Mouse (Mus musculus) spleen, postnatal 10 days (tissue): Measurements from ENCODE around the gene Cep164.
A peak's percentile ranks its signal among the peaks of the same experiment; 100 is the strongest.

Experiments used
- DNase-seq, 2 experiments: peaks; one replicate each; pipeline ENCODE4 v3.0.0; 2021 to 2022; ENCODE audit warnings: low spot score in 2 of 2

The Cep164 gene

GRCm38 (mm10) chr9:45838434-45839138, 10.1 kb upstream of the Cep164 start, which contains the start of gene Bace1:
Gene Bace1, plus strand, starts transcription at chr9:45838580.
- peak in 1 of 2 experiments; percentile 35 for DNase-seq

- no peak for DNase-seq
Observed at GRCm38 (mm10) chr9:45838069-45838433, 9.6 kb upstream of the Cep164 start.

- DNase-seq, result no peak
Observed at GRCm38 (mm10) chr9:45833461-45833860, 5.0 kb upstream of the Cep164 start.

GRCm38 (mm10) chr9:45832898-45833297, 4.4 kb upstream of the Cep164 start:
- DNase-seq, result no peak

GRCm38 (mm10) chr9:45829107-45829506, 616 bp upstream of the Cep164 start:
- peak; percentile 67 to 88 for DNase-seq

- no peak for DNase-seq
Observed at GRCm38 (mm10) chr9:45827663-45828290, 714 bp downstream of the Cep164 start.

GRCm38 (mm10) chr9:45818406-45819011, 10.0 kb downstream of the Cep164 start:
- DNase-seq, result no peak

- DNase-seq, result no peak
Observed at GRCm38 (mm10) chr9:45815525-45815924, 13.0 kb downstream of the Cep164 start.

GRCm38 (mm10) chr9:45815113-45815512, 13.4 kb downstream of the Cep164 start:
- no peak for DNase-seq

GRCm38 (mm10) chr9:45811946-45812345, 16.5 kb downstream of the Cep164 start:
- DNase-seq, result no peak

GRCm38 (mm10) chr9:45807761-45808160, 20.7 kb downstream of the Cep164 start:
- no peak for DNase-seq

GRCm38 (mm10) chr9:45807337-45807736, 21.2 kb downstream of the Cep164 start:
- no peak for DNase-seq

GRCm38 (mm10) chr9:45806847-45807246, 21.6 kb downstream of the Cep164 start:
- no peak for DNase-seq

GRCm38 (mm10) chr9:45803070-45803774, 25.3 kb downstream of the Cep164 start:
- peak in 1 of 2 experiments; percentile 53 for DNase-seq

- DNase-seq, result no peak
Observed at GRCm38 (mm10) chr9:45799402-45799801, 29.1 kb downstream of the Cep164 start.

GRCm38 (mm10) chr9:45798467-45799164, 29.9 kb downstream of the Cep164 start:
- DNase-seq, result no peak

- no peak for DNase-seq
Observed at GRCm38 (mm10) chr9:45797271-45797670, 31.2 kb downstream of the Cep164 start.

- DNase-seq, result no peak
Observed at GRCm38 (mm10) chr9:45795722-45796121, 32.8 kb downstream of the Cep164 start.

- no peak for DNase-seq
Observed at GRCm38 (mm10) chr9:45793697-45794096, 34.8 kb downstream of the Cep164 start.

GRCm38 (mm10) chr9:45792235-45792634, 36.3 kb downstream of the Cep164 start:
- DNase-seq, result no peak

GRCm38 (mm10) chr9:45791456-45792142, 36.9 kb downstream of the Cep164 start:
- DNase-seq, result no peak
